Mouse (Mus musculus) layer of hippocampus, postnatal 10 days (tissue): Measurements from ENCODE around the gene Aldh1l2. TPM values are rescaled to one million over a fixed set of nuclear protein-coding genes. Genes with fewer than 3 reads are reported as not detected.
"Not testable (repeated sequence)": the region's sequence is repeated elsewhere in the genome, so short reads cannot be mapped to it uniquely, and the experiment has no call there.

ENCODE experiments used
- DNase-seq, 2 experiments: peaks; one replicate each; pipeline ENCODE4 v3.0.0; 2021; ENCODE audit warnings: low spot score in 2 of 2
- long read RNA-seq: library from polyadenylated mRNA; stranded (forward); transcript quantifications from one replicate; pipeline ENCODE4 v2.0.0, GENCODE M21; 2023
- total RNA-seq, 2 experiments: library from RNA; stranded (reverse); gene quantifications; 2 replicates each; pipeline ENCODE4 v1.2.3; 2021

The Aldh1l2 gene
- total RNA-seq = 1 to 10 TPM; 8.4 to 8.9 TPM
- long read RNA-seq = 0 reads

DNA sequence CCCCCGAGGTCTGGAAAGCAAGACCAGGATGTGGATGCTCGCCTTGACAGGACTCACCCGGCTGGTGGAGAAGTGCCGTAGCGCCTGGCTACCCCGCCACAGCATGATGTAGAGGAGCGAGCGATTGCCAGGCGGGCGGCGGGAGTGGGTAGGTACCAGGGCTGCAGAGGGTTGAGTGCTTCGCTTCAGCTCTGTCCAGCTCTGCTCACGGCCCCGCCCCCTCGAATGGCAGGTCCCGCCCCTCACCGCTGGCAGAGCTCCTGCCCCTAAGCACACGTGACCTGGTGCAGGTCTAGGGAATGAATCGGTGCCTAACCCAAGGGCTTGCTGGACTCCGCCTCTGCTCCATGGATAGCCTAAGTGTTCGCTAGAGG is at the start of gene Aldh1l2:
Gene Aldh1l2 (minus strand): TSS at position 231 of the 374 bp plus-strand sequence.
- DNase-seq = peak; percentile 50 to 64

DNA sequence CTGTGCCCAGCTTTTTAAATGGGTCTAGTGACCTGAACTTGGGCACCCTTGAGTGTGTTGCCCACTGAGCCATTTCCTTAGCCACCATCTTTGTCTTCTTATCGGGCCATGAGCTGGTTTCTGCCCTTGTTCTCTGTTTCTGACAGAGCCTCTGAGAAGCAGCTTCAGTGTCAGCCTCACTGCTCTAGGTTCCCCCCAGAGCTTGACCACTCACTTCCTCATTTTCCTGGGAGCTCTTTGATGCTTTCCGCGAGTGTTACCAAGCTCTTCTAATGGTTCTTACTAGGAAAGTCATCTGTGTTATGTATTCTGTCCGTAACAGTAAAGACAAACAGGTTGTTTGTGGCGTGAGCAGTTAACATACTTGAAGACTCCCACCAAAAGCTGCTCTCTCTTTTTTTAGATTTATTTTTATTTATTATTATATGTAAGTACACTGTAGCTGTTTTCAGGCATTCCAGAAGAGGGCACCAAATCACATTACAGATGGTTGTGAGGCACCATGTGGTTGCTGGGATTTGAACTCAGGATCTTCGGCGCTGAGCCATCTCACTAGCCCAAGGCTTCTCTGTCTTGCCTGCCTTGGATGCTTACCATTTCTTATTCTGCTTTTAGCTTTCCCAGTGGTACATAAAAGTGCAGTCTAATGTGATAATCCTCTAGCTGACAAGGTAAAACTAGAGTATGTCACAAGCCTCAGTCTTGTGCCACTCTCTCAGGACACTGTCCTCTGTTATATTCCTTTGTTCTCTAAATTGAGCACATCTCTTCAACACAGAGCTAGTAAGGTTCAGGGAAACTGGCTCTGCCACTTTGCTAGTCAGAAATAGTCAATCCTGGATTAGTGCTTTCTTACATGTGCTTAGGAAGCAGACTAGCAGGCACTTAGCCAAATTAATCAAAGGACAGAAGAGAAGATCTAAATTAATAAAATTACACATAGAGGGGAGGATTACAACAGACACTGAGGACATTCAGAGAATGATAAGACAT is 31.8 kb upstream of the Aldh1l2 start:
- no peak for DNase-seq

DNA sequence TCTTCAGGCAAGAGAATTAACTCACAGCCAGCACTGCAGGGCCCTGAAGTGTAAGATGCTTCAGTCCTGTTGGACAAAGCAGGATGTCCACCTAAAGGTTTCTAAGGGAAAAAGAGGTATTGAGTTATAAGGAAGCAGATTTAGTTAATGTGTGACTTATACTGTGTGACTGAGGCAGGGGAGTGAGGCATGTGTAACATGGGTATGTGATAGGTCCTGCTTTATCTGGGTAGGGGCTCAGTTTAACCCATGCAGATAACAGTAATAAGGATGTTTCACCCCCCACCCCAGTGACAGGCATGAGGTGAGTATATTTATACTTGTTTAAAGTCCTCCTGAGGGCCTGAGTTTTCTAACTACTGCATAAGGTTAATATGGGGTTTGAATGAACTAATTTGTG is 29.1 kb upstream of the Aldh1l2 start:
- no peak for DNase-seq

DNA sequence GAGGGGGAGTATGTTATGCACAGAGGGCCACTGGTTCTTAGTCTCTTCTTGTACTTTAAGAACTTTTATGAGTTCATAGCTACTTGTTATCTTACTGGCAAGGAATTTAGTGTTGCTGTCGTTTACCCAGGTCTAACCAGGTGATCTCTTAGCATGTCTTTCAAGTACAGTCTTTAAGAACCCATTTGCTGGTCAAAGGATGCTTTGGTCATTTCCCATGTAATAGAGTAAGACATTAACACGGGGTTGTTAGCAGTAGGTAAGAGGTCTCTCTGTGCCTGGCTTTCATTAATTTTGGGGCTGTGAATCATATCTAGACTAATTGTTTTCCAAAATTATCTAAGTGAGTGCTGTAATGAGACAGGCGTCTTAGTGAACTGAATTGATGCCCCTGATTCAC is 11.4 kb upstream of the Aldh1l2 start:
- no peak for DNase-seq

DNA sequence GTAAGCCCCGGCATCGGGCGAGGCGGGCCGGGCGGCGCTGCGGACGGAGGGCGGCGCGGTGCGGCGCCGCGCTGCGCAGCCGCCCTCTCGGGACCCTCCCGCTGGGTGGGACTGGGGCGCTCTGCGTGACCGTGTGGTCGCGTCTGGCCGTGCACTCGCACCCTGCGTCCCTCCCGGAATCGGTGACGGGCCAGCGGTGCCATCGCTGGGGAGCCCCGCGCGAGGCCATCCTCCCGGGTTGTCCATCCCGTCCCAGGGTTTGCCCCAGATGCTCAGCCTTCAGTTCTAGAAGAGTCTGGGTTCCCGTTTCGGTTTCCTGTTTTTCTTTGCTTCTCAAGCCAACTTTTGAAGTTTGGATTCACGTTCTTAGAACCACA is 10.2 kb upstream of the Aldh1l2 start:
- no peak for DNase-seq

DNA sequence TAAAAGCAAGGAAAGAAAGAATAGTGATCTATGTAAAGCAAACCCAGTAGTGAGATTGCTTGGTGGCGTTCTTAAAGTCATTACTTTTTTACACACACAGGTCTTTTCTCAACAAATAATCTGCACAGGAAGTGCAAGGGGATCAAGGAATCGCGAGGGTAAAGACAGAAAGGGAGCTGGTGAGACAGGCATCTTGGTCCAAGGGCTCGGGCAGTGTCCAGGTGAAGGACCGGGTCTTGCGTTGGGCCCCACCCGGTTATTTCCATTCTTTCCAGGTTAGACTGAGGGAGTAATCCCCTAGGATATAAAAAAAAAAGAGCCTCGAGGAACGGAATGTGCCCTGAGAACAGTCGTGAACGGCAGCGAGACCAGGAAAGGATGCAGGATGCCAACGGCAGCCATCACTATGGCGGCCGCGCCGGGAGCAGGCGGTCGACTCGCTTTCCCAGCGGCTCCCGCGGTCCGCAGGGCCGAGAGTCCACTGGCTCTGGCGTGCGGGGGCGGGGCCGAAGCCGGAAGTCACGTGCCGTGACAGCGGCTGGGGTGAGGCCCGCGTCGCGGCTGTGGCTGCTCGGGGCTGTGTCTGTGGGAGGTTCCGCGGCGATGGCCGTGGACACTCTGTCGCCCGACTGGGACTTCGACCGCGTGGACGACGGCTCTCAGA is 9.6 kb upstream of the Aldh1l2 start, which contains the start of gene Washc4:
Gene Washc4 (plus strand): TSS at position 314 of the 664 bp plus-strand sequence.
- DNase-seq = peak; percentile 93 to 97

DNA sequence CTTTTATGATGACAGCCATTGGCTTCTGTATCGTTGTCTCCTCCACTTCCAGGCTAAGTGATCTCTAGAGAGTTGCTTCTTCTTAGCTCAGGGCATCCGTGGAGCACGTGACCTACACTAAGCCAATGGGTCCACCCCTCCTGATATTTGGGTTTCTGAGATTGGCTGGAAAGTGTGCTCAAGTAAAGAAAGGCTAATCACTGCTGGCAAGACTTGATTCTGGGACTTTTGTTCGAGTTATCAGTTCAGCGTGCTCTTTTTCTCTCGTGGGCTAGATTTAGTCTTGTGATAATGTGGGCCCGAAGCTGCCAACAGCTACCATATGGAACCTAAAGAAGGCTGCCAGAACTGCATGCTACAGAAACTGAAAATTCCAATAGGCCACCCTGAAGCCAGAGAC is 8.3 kb upstream of the Aldh1l2 start:
- DNase-seq = no peak

DNA sequence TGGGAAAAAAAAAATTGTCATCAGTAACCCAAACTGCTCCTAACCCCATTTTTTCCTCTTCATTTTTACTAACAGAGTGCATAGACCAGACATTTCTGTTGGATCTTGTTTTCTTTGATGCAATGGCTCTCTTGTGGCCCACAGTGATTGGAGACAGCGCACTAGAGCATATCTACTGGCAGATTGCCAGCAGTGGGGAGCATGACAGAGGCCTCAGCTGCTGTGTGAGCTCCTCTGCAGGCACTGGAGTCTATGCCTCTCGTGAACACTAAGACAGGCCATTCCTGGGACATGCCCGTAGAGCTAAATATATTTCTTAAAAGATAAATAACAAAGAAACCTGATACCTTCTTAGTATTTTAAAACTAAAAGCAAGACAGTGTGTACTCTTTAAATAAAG is 6.2 kb upstream of the Aldh1l2 start:
- no peak for DNase-seq

DNA sequence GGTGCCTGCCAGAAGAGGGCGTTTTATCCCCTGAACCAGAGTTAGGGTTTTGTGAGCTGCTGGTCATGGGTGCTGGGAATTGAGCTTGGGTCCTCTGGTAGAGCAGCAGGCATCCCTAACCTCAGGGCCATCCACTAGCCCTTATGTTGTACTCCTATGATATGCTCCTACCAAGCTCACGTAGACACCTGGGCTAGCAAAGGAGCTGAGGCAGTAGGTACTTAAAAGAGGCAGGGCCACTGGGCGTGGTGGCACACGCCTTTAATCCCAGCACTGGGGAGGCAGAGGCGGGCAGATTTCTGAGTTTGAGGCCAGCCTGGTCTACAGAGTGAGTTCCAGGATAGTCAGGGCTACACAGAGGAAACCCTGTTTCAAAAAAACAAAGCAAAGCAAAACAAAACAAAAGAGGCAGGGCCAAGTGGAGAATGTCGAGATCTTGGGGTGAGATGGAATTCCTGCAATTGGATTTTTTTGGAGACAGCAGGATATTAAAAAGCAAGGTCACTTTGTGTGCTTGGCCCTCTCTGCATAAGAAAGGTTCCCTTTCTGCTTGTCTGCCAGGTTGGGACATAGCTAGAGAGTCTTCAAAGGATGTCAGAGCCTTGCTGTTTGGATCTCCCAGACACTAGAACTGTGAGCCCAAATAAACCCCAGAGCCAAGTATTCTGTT is 5.5 kb upstream of the Aldh1l2 start:
- no peak for DNase-seq

DNA sequence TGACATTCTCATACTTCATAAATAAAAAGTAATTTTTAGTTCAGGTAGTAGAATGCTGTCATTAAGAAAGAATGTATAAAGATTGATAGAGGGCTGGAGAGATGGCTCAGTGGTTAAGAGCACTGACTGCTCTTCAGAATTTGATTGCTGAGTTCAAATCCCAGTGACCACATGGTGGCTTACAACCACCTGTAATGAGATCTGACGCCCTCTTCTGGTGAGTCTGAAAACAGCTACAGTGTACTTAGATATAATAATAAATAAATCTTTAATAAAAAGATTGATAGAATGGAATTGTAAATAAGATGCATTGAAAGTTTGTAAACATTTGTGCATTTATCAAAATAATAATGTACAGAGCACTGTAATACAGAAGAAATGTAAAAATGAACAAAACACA is 2.5 kb upstream of the Aldh1l2 start:
- DNase-seq = no peak

DNA sequence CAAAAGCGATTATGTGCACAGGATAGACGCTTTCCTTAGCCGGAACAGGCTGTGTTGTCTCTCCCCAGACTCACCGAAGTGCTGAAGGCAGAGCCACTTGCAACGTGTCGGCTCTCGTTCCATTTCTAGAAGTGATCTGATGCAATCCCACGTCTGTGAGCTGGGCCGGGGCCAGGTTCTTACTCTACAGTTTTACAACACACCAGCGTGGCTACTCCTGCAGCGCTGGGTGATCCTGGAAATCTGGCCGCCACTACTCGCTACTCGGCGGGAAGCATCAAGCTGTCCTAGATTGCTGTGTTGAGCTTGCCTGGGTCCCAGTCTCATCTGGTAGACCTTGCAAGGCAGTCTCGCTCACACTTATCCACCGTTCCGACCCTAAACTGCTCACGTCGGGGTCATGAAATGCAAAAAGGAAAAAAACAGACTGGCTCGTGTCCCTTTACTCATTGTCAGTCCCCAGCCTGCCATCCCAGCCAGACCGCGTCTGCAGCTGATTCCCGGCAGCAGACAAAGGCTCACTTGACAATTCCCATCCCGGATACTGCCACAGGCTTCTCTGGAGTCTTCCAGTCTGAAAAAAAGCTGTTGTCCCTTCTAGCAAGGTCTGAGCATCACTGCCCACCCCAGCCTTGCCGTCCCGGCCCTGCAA is 556 bp downstream of the Aldh1l2 start:
- DNase-seq = peak; percentile 35 to 46

DNA sequence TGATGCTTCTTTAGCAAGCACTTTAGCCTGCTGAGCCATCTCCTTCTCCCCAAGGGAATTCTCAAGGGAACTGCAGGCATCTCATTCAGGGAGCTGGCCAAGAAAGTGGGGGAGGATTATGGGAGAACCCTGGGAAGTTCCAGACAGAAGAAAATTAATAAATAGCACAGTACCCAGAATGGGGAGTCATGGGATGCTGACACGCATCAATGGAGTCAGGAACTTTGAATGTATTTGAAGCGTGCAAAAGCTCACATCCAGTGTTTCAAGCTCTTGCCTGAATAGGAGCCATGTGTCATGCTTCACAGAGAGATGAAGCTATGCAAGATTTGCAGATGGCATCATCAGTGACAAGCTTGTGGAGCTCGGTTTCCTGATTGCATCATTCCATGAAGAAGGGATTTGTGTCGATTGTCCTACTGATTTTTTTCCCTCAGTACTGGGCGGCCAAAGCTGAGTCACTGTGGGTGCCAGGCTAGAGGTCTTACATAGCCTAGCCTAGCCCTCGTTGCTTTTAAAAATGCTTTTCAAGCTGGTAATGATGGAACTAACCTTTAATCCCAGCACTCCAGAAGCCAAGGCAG is 3.5 kb downstream of the Aldh1l2 start:
- DNase-seq = no peak

DNA sequence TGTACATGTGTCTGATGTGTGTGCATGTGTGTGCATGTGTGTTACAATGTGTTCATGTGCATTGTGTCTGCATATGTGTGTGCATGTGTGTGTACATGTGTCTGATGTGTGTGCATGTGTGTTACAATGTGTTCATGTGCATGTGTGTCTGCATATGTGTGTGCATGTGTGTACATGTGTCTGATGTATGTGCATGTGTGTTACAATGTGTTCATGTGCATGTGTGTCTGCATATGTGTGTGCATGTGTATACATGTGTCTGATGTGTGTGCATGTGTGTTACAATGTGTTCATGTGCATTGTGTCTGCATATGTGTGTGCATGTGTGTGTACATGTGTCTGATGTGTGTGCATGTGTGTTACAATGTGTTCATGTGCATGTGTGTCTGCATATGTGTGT is 9.7 kb downstream of the Aldh1l2 start:
- DNase-seq = not testable (repeated sequence)

DNA sequence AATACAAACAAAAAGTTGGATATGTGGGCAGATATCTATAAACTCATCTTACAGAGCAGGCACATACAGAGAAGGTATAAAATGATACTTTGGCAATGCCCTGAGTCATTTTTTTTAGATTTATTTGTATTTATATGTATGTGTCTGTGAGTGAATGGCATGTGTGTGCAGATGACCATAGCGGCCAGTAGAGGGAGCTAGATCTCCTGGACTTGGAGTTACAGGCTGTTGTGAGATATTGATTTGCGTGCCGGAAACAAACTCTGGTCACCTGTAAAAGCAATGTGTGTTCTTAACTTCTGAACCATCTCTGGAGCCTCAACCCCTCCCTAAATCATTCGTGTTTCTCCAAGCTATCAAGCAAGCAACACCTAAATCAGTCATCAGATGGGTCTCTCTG is 12.9 kb downstream of the Aldh1l2 start:
- DNase-seq = no peak

DNA sequence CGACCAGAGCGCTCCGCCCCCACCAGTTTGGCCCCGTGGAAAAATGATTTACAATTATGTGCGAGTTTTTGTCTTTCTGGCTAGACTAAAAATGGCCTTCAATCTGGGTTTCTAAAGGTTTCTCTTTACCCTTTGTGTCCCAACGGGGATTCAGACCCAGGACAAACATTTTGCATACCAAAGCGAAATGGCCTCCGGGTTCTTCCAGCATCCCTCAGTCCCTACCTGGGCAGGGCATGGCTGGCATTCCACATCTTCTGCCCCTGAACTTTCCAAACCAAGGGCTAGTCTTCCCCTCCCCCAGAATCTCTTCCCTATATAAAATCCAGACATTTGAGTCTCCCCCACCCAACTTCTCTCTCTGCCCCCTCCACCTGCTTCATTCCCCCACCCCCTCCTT is 20.2 kb downstream of the Aldh1l2 start:
- DNase-seq = no peak

DNA sequence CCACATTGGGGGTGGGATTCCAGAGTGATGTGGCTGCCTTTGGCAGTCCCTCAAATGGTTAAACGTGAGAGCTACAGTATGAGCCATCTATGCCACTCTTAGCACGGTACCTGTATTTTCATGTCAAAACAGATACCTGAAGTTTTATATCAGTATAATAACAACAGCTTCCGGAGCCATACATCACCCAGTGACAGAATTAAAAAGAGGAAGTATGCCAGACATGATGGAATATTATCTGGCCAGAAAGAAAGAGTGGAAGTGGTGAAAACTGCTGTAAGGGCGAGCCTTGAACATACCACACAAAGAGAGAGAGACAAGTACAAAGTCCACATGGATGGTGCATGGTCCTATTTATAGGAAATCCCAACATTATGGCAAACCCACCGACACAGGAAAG is 22.6 kb downstream of the Aldh1l2 start:
- no peak for DNase-seq

DNA sequence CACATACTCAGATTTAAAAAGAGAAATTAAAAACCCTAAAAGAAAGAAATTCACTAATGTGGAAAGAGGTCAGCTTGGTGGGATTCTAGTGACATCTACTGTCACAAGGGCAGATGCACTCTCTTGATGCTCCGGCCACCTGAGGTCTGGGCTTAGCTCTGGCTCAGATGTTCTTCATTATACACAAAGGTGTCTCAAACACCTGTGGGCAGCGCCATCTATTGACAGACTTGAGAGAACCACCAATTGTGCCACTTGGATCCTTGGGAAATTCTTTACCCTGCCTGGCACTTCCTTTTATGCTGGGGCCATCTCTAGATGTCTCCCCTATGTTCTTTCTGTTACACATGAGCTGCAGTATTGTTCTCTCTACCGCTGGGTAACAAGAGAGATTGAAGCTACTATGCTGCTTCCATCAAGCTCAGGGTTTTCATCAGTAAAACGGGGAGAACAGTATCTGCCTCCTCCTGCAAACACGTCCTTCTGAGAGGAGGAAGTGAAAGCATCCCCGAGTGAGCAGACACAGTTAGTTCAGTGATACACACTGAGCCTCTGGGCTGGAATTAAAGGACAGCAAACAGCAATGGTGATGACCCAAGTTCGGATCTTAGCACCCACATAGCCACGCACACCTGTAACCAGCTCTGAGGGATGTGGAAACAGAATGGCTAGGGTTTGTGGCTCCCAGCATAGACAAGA is 24.8 kb downstream of the Aldh1l2 start:
- peak in 1 of 2 experiments; percentile 13 for DNase-seq

DNA sequence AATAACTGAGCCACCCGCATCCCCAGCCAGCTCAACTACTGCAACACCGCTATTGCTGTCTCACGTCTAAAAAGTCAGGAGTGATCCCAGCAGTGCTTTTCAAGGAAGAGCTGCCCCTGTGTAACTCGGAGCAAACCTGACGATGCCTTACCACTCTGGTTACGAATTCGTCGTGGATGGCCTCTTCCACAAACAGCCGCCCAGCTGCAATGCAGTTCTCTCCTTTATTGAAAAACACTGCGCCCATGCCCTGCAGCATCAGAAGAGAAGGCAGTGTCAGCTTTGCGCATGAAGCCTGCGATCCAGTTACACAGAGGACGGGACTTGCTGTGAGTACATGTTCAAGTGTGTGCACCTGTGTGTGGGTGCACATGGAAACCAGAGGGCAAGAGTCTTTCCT is 36.6 kb downstream of the Aldh1l2 start:
- no peak for DNase-seq

DNA sequence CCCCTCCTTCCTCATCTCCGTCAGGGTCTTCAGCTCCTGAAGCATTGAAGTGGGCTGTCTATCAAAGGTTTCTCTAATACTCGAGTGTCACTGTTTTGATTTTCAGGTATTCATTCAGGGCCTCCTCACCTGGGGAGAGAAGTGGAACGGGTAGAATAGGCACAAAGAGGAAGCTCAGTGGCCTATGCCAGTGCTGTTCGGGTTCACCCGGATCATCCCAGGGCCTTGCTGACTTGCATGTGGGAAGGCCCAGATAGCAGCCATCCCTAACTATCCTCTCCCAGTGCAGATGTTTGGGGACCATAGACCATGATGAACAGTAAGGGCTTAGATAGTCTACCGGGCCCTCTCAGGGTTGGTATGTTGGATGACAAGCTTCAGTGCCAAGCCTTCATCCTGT is 43.4 kb downstream of the Aldh1l2 start:
- no peak for DNase-seq

DNA sequence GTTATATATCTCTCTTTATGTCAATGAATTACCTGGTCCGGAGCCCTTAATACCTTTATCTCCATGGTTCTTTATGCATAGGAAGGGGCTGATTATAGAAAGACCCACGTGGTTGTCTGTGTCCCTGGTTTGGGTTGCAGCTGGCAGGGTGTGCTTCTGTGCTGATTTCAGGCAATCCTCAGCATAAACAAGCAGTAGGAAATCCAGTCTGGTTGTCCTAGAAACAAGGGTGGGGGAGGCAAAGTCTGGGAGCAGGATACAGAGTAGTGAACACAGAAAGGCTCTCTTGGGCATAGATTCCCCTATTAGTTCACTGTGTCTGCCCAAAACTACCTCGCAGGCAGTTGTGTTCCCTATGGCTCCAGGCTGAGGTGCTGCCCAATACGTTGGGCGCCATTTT is 56.7 kb downstream of the Aldh1l2 start:
- no peak for DNase-seq
